Mouse (Mus musculus) T-helper 17 cell (primary cell): ENCODE data around the gene Vmn1r37.
"Not testable (repeated sequence)": the region's sequence is repeated elsewhere in the genome, so short reads cannot be mapped to it uniquely, and the experiment has no call there.

Source experiments
- in situ Hi-C, 2 experiments: fragments of 300-600 bp; cut with MboI, MseI; formaldehyde crosslinking; loops; 1 replicate in 1 of 2; 2 replicates in 1 of 2; pipeline ENCODE4 v1.15.1; 2025; ENCODE audit warnings: high pct_unique_total_duplicates in 2 of 2

Gene Vmn1r37

GRCm38 (mm10) chr6:66729082-66729481 is at the start of gene Vmn1r37:
Vmn1r37 (plus strand) TSS chr6:66729382.
- in situ Hi-C loops, result not testable (repeated sequence)

- in situ Hi-C loops, result no loop called here
Measured at GRCm38 (mm10) chr6:66685806-66686205, 43.4 kb upstream of the Vmn1r37 start, which contains the start of gene Vmn1r35. Vmn1r35 (minus strand) TSS chr6:66685906.

- in situ Hi-C loops, result no loop called here
Measured at GRCm38 (mm10) chr6:66708901-66709300, 20.3 kb upstream of the Vmn1r37 start.

GRCm38 (mm10) chr6:66713854-66714253 is 15.3 kb upstream of the Vmn1r37 start:
- in situ Hi-C loops, result no loop called here

GRCm38 (mm10) chr6:66719068-66719467 is 10.1 kb upstream of the Vmn1r37 start, which contains the start of gene Vmn1r36:
Vmn1r36 (minus strand) TSS chr6:66719168.
- in situ Hi-C loops, result not testable (repeated sequence)

GRCm38 (mm10) chr6:66782527-66782926 is 53.3 kb downstream of the Vmn1r37 start, which contains the start of gene Vmn1r38:
Vmn1r38 (minus strand) TSS chr6:66782627.
- in situ Hi-C loops, result not testable (repeated sequence)
